Mouse (Mus musculus): ENCODE results near the gene Prune1. TPM values are rescaled to one million over a fixed set of nuclear protein-coding genes. Genes with fewer than 3 reads are reported as not detected.

The Prune1 gene
- polyA plus RNA-seq, 2 experiments, result 21.8 to 31.5 TPM

- WGBS, result 69% methylated on average over 13 of the region's 13 CpGs
- peaks cover 57% of the 10 kb centered on the region for H3K36me3 ChIP-seq (ENCODE audit: control insufficient read depth, insufficient read depth, low read length)
- ATAC-seq (ENCODE audit: low FRiP score, low read depth), result no peak
- peak within 1 kb of the TSS; percentile 73 for H3K4me2 ChIP-seq (replicated peaks; ENCODE audit: low read depth, low read length, severe bottlenecking)
- H3K27me3 ChIP-seq (ENCODE audit: control insufficient read depth, insufficient read depth, low read length), result no peaks in the 10 kb centered on the region
- H3K4me1 ChIP-seq (ENCODE audit: control insufficient read depth, insufficient read depth, low read length), result peaks cover 28% of the 10 kb centered on the region
- H3K9me3 ChIP-seq (ENCODE audit: control insufficient read depth, low read length), result no peaks in the 10 kb centered on the region
- H3K9ac ChIP-seq (ENCODE audit: low read depth, low read length, severe bottlenecking), result peak within 1 kb of the TSS; percentile 84; the same call in 1 of the 2 replicates
- H3K27ac ChIP-seq (replicated peaks; ENCODE audit: low read depth, low read length), result peak within 1 kb of the TSS; percentile 86; the same call in 1 of the 2 replicates
- TF ChIP-seq POLR2A (IDR thresholded peaks at IDR 0.05; ENCODE audit: borderline replicate concordance, extremely low read depth, insufficient read depth, insufficient read length), result no peak
- DNase-seq (ENCODE audit: low spot score), result no peak
- H3K4me3 ChIP-seq (replicated peaks; ENCODE audit: low read length), result peak within 1 kb of the TSS; percentile 75; the same call in 1 of the 2 replicates
Measured at GRCm38 (mm10) chr3:95231298-95232221, 50.3 kb downstream of the Prune1 start, which contains the start of gene Mllt11. Gene Mllt11, minus strand, starts transcription at chr3:95232171.

DNA sequence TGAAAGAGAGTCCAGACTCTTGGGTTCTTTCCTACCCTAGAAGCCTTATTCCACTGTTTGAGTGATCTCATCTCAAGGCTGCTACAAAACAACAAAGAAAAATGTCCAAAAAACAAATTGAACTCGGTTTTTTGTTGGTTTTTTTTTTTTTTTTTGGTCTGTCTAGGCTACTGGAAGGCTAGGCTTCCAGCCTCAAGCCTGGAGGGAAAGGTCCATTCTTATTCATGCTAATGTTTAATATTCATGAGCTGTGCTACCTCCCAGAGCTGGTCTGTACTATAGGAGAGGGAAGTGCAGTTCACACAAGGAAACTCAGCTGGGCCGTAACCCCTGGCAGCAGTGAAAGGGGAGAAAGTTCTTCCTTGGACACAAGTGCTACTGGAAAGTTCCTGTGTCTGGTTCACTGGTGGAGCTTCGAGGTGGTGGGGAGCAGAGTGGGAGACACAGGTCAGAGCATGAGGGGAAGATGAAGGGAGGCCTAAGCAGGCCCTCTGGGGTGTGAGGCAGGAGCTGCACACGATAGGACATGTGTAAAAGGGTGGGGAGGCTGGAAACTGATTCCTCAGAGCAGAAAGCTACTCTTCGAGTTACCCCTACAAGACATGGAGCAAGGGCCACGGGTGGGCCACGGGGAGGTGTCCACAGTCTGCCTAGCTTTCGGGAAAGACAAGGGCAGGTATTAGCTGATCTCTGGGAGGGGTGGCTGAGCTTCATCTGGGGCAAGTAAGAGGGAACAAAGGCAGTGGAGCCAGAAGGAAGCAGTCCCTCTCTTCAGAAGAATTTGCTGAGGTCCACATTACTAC, 51.2 kb downstream of the Prune1 start:
- peaks cover 50% of the 10 kb centered on the region for H3K36me3 ChIP-seq (ENCODE audit: control insufficient read depth, insufficient read depth, low read length)
- DNase-seq (ENCODE audit: low spot score) (no peak), ATAC-seq (ENCODE audit: low FRiP score, low read depth) (no peak)
- H3K4me2 ChIP-seq (replicated peaks; ENCODE audit: low read depth, low read length, severe bottlenecking), result peak overlapping the region; percentile 73
- no peaks in the 10 kb centered on the region for H3K9me3 ChIP-seq (ENCODE audit: control insufficient read depth, low read length)
- H3K9ac ChIP-seq (ENCODE audit: low read depth, low read length, severe bottlenecking), result peak overlapping the region; percentile 84
- WGBS, result 51% methylated on average over 8 of the region's 8 CpGs
- peak overlapping the region; percentile 86; the same call in 1 of the 2 replicates for H3K27ac ChIP-seq (replicated peaks; ENCODE audit: low read depth, low read length)
- no peaks in the 10 kb centered on the region for H3K27me3 ChIP-seq (ENCODE audit: control insufficient read depth, insufficient read depth, low read length)
- no peak for TF ChIP-seq POLR2A (IDR thresholded peaks at IDR 0.05; ENCODE audit: borderline replicate concordance, extremely low read depth, insufficient read depth, insufficient read length)
- peaks cover 28% of the 10 kb centered on the region for H3K4me1 ChIP-seq (ENCODE audit: control insufficient read depth, insufficient read depth, low read length)
- H3K4me3 ChIP-seq (replicated peaks; ENCODE audit: low read length), result peak overlapping the region; percentile 75

DNA sequence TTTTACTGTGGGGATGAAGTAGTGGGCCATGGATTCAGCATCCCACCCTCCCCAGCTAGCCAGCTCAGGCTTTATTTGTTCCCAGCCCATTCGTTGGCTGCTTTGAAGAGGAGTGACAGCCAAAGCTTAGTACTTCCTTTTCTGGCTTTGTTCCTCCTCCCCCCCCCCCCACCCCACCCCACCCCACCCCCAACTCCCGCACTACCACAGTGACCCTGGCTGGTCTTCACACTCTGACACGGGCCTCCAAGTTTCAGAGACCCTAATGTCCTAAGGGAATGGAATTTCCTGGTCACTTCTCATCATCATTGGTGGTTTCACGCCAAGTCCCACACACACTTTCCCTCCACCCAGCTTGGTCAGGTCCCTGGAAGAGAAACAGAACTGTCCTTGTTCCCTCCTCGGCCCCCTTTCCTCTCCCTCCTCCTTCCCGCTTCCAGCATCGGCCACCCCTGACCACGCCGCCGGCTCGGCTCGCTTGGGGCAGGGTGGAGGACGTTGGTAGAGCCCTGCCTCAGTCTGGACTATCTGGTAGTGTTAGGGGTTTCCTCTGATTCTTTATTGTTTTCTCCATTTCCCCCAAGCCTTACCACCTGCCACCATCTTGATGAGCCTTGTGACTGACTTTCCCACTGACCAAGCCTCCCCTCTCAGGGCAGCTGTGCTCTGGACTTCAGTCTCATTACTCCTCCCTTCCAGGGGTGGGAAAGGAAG, 51.9 kb downstream of the Prune1 start:
- ATAC-seq (ENCODE audit: low FRiP score, low read depth), result no peak; the same call in 1 of the 2 replicates
- H3K27ac ChIP-seq (replicated peaks; ENCODE audit: low read depth, low read length), result peak overlapping the region; percentile 86
- H3K4me1 ChIP-seq (ENCODE audit: control insufficient read depth, insufficient read depth, low read length), result peaks cover 28% of the 10 kb centered on the region
- DNase-seq (ENCODE audit: low spot score), result peak; percentile 52
- peak overlapping the region; percentile 75 for H3K4me3 ChIP-seq (replicated peaks; ENCODE audit: low read length)
- no peaks in the 10 kb centered on the region for H3K9me3 ChIP-seq (ENCODE audit: control insufficient read depth, low read length)
- TF ChIP-seq POLR2A (IDR thresholded peaks at IDR 0.05; ENCODE audit: borderline replicate concordance, extremely low read depth, insufficient read depth, insufficient read length), result peak; percentile 19; the same call in 1 of the 2 replicates
- H3K36me3 ChIP-seq (ENCODE audit: control insufficient read depth, insufficient read depth, low read length), result peaks cover 46% of the 10 kb centered on the region
- H3K9ac ChIP-seq (ENCODE audit: low read depth, low read length, severe bottlenecking), result peak overlapping the region; percentile 84
- H3K4me2 ChIP-seq (replicated peaks; ENCODE audit: low read depth, low read length, severe bottlenecking), result peak overlapping the region; percentile 73
- H3K27me3 ChIP-seq (ENCODE audit: control insufficient read depth, insufficient read depth, low read length), result no peaks in the 10 kb centered on the region
- WGBS, result 5% methylated on average over 13 of the region's 13 CpGs

GRCm38 (mm10) chr3:95228894-95229780, 52.7 kb downstream of the Prune1 start:
- Histone ChIP-seq H3K4me1 (ENCODE audit: control insufficient read depth, insufficient read depth, low read length) (peaks cover 28% of the 10 kb centered on the region), H3K4me3 (replicated peaks; ENCODE audit: low read length) (peak overlapping the region; percentile 75), H3K9ac (ENCODE audit: low read depth, low read length, severe bottlenecking) (peak overlapping the region; percentile 84), H3K27me3 (ENCODE audit: control insufficient read depth, insufficient read depth, low read length) (no peaks in the 10 kb centered on the region), H3K36me3 (ENCODE audit: control insufficient read depth, insufficient read depth, low read length) (peaks cover 38% of the 10 kb centered on the region), H3K4me2 (replicated peaks; ENCODE audit: low read depth, low read length, severe bottlenecking) (peak overlapping the region; percentile 73), H3K9me3 (ENCODE audit: control insufficient read depth, low read length) (no peaks in the 10 kb centered on the region), H3K27ac (replicated peaks; ENCODE audit: low read depth, low read length) (peak overlapping the region; percentile 86)
- DNase-seq (ENCODE audit: low spot score) (peak; percentile 69), ATAC-seq (ENCODE audit: low FRiP score, low read depth) (peak; percentile 16; the same call in 1 of the 2 replicates)
- WGBS, result under 1% methylated on average over 43 of the region's 43 CpGs
- 0 out of 2 replicates have a peak, but pooled peaks have one; percentile 6 for TF ChIP-seq POLR2A (IDR thresholded peaks at IDR 0.05; ENCODE audit: borderline replicate concordance, extremely low read depth, insufficient read depth, insufficient read length)

Data from limb, embryonic 14.5 days (tissue).